Mouse (Mus musculus) skeletal muscle tissue, postnatal 0 days (tissue): ENCODE results near the gene Pus7. TPM values are rescaled to one million over a fixed set of nuclear protein-coding genes. Genes with fewer than 3 reads are reported as not detected.

Experiments used
- polyA plus RNA-seq: library from polyadenylated mRNA; unstranded; fragments of >200 nt; fragmentation: Nextera tagmentation; extraction: Ambion mirVana; gene quantifications from 2 replicates; pipeline ENCODE4 v1.2.1, GENCODE M21; 2015

The Pus7 gene
- polyA plus RNA-seq, result 12.3 and 13.9 TPM in 2 replicates

DNA sequence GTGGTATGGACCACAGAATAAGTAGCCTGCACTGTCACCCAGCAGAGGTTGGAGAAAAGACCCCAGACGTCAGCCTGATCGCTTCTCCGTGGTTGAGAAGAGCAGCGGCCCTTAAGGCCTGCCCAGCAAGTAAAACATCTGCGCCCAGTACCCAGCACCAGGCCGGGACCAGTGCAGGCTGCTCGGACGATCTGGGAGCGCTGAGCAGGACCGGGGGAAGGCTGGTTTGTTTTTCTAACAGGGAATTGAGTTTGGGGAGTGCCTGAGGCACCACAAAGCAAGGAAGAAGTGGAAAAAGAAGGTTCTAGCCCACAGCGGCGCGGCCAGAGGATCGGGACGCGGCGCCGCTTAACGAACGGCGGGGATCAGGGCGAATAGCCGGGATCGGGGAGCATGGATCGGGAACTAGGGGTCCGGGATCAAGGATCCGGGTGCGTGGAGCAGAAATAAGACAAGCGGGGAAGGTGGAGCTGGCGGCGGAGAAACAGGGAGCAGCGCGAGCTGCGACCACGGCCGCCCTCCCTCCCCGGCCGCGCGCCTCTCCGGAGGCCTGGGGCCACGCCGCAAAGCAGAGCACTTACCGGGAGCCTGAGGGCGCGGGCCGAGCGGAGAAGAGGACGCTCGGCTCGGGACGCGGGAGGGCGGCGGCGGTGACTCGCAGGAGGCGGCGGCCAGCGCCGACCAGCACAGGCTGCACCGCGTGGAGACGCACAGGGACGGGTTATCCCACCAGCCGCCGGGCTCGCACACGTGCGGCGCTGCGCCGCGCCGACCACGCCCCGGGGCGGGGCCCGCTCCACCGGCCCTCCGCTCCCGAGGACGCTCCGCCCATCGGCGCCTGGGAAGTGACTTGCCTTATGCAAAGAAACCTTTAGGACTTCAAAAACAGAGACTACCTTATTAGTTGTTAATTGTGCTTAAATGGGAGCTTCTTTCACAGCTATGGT, at the start of gene Pus7:
Gene Pus7 (minus strand): TSS at position 781 of the 947 bp plus-strand sequence.

DNA sequence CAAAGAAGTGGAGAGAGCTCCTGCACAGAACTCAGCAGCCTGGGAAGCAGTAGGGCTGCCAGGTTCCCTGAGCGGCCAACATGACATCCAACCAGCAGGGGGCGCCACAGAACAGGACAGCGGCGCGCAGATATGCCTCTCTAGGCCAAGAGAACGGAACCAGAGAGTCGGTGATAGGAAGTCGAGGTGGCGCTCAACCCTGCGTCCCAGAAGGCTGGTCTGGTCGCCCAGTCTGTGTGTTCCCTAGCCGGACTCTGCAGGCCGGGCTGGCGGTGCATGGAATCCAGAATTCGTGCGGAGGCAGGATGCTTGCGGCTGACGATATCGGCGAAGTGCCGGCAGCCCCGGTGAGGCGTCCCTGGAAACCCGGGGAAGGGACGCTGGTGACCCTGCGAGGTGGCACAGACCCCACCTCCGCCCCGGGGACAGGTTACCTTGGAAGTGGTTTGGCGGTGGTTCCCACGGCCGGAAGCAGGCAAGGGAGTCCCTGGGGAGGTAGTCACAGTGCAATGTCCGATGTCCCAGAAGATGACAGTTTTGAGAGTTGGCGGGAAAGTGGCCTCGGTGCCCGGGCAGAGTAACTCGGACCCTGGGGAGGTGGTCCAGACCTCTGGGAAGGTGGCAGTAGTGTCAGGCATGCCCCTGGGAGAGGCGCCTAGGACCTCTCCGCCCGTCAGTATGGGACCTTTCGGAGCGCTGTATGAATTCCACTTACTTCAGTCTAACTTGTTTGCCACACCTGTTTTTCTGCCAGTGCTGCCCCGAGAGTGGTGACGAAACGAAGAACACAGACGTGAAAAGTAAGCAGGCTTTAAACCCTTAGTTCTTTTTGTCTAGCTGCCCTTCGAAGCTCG, 4.3 kb upstream of the Pus7 start, which contains the start of gene Rint1:
Gene Rint1 (plus strand): TSS at position 176 of the 854 bp plus-strand sequence.

Other genes with a start within 250 kb of the Pus7 start
- 28.6 and 32.3 TPM in 2 replicates for gene Srpk2, start 99.1 kb downstream of the Pus7 start, polyA plus RNA-seq
- gene Rint1, start 4.0 kb upstream of the Pus7 start, polyA plus RNA-seq, result 17.5 and 18.4 TPM in 2 replicates
- 76.4 and 78.2 TPM in 2 replicates for gene Tomm7, start 60.5 kb upstream of the Pus7 start, polyA plus RNA-seq
- 11.4 and 12.8 TPM in 2 replicates for gene Fam126a, start 247.0 kb upstream of the Pus7 start, polyA plus RNA-seq